Mouse (Mus musculus): ENCODE measurements around the gene Grk3. TPM values are rescaled to one million over a fixed set of nuclear protein-coding genes. Genes with fewer than 3 reads are reported as not detected.

Gene Grk3
- total RNA-seq (2023; ENCODE audit: inconsistent age): 29.9 to 37.1 TPM (median 33.3 TPM) in 4 replicates

DNA sequence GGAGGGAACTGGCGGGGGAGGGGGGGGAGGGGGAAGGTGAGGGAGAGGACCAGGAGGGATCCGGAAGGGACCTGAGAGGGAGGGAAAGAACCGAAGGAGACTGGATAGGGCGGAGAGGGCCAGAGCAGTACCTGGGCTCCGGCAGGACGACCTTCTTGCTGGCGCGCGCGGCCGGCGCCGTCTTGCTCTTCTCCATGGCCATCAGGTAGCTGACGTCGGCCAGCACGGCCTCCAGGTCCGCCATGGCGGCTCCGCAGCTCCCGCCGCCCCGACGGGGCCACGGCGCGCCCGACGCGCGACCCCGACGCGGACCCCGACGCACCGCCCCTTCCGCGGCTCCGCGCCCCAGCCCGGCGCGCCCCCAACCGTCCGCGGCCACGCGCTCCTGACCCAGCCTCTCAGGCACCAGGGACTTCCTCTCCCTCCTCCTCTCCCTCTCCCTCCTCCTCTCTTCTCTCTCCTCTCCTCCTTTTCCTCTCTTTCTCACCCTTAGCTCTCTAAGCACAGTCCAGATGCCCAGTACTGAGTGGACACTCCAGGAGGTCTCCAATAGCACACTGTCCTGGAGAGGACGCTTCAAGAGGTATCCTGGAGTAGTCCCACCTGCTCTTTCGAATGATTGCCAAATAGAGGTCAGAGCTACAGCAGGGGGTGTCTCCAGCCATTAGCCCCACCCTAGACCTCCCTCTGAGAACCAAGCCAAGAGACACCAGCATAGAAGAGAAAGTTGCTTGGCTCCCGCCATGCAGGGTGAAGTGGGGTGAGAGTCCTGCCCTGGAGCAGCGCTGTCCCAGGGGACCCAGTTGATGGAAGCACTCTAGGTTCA is at the start of gene Grk3:
Grk3 (minus strand) TSS at position 556 of the 826 bp plus-strand sequence.

DNA sequence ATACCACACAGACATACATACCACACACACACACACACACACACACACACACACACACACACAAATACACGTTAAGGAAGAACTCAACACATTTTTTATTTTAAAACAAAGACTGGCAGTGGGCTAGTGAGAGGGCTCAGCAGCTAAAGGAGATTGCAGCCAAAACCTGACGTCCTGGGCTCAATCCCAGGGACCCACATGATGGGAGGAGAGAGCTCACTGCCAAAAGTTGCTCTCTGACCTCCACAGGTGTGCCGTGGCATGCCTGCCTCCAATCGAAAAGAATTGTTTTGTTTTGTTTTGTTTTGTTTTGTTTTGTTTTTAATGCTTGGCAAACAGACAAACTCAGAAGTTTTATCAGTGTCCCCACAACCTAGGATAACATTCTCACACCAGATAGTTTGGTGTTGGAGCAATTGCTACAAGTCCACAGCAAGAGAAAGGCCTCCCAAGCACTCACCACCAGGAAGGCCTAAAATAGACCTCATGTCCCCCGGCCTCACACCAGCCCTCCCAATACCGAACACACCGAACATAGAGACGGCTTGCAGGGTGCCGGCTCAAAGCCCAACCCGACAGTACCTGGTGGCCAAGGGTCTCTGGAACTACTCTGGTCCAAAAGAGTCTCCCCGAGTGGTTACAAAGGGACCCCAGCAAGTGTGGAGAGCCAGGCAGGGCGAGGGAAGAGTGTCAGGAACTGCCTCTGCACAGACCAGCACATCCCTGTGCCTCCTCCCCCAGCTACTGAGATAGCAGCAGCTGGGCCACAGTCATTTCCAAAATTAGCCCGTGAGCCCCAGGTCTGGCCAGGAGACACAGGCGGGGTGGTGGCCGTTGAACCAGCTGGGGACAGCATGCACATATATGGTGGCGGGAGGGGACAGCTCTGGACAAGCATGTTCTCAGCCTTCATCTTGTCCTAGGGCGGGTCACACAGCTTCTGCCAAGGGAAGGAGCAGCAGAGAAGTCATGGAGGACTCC is 119.6 kb downstream of the Grk3 start, which contains the start of gene Myo18b:
Myo18b (minus strand) TSS at position 689 of the 981 bp plus-strand sequence.

Other genes starting within 250 kb of the Grk3 start
- 0.54 to 1.1 TPM (median 0.58 TPM) in 4 replicates for gene Myo18b, start 119.4 kb downstream of the Grk3 start, total RNA-seq (2023; ENCODE audit: inconsistent age)
- gene Crybb2, start 54.3 kb upstream of the Grk3 start, total RNA-seq (2023; ENCODE audit: inconsistent age): not detected in 4 replicates
- gene Crybb3, start 65.8 kb upstream of the Grk3 start, total RNA-seq (2023; ENCODE audit: inconsistent age): not detected in 4 replicates
- gene 2900026A02Rik, start 205.4 kb upstream of the Grk3 start, total RNA-seq (2023; ENCODE audit: inconsistent age): 0.33 to 0.93 TPM (median 0.71 TPM) in 4 replicates
- not detected in 4 replicates for gene Tmem211, start 211.1 kb upstream of the Grk3 start, total RNA-seq (2023; ENCODE audit: inconsistent age)

All from B cell, adult (primary cell).